Mouse (Mus musculus) thymus, adult 2 months (tissue): ENCODE results near the gene Icosl.

ENCODE experiments used
- CTCF ChIP-seq: fragments of 200-500 bp; IDR thresholded peaks from 2 replicates; pipeline ENCODE4 v1.5.1; 2012; ENCODE audit warnings: mild to moderate bottlenecking, control low read depth, low read length, moderate library complexity, borderline replicate concordance; ENCODE audit not compliant: control insufficient read depth, poor library complexity, insufficient read depth; ENCODE audit errors: extremely low read depth
- POLR2A ChIP-seq: fragments of 200-500 bp; IDR thresholded peaks from 2 replicates; pipeline ENCODE4 v1.6.1; 2012; ENCODE audit warnings: mild to moderate bottlenecking, low read length, control low read depth, moderate library complexity; ENCODE audit not compliant: control insufficient read depth, poor library complexity, insufficient read depth; ENCODE audit errors: extremely low read depth

GRCm38 (mm10) chr10:78087101-78087511 lies 18.0 kb downstream of the Icosl start:
- TF ChIP-seq POLR2A (no peak), CTCF (no peak)
